Mouse (Mus musculus) megakaryocyte, embryonic 14.5 days (primary cell): ENCODE measurements at regions not wholly inside any gene's neighbourhood (a gene's known extent, or its start where the extent isn't known, plus 50 kb on each side); places are given as distances from the start of the nearest gene placed in this dataset.

Experiments used
- FLI1 ChIP-seq: IDR thresholded peaks from 2 replicates; pipeline ENCODE4 v1.6.1; 2012; ENCODE audit warnings: low read length, inconsistent platforms, mixed read lengths
- GATA1 ChIP-seq: IDR thresholded peaks from 3 replicates; pipeline ENCODE4 v1.6.1; 2012; ENCODE audit warnings: mixed read lengths, low read length, inconsistent platforms, borderline replicate concordance

GRCm38 (mm10) chr13:39523246-39523850 lies 562.7 kb upstream of the Slc35b3 start:
- TF ChIP-seq GATA1 (no peak), FLI1 (no peak)
